Mouse (Mus musculus) ES-E14 (cell line): Measurements from ENCODE around the gene Pnp2.
"Not testable (repeated sequence)": the region's sequence is repeated elsewhere in the genome, so short reads cannot be mapped to it uniquely, and the experiment has no call there.

ENCODE experiments used
- CHD2 ChIP-seq: IDR thresholded peaks from 2 replicates; pipeline ENCODE4 v1.6.1; 2014; ENCODE audit warnings: mild to moderate bottlenecking, low read depth, low read length, inconsistent platforms
- HCFC1 ChIP-seq: IDR thresholded peaks from 2 replicates; pipeline ENCODE4 v1.6.1; 2012; ENCODE audit warnings: low read length, inconsistent platforms, borderline replicate concordance; ENCODE audit not compliant: insufficient read depth
- MAFK ChIP-seq: IDR thresholded peaks from 2 replicates; pipeline ENCODE4 v1.6.1; 2014; ENCODE audit warnings: mild to moderate bottlenecking, low read depth, low read length, inconsistent platforms; ENCODE audit not compliant: insufficient read depth
- ZC3H11A ChIP-seq: IDR thresholded peaks from 2 replicates; pipeline ENCODE4 v1.6.1; 2012; ENCODE audit warnings: low read depth, mild to moderate bottlenecking, inconsistent platforms, low read length, borderline replicate concordance
- ZNF384 ChIP-seq: IDR thresholded peaks from 2 replicates; pipeline ENCODE4 v1.6.1; 2012; ENCODE audit warnings: low read depth, low read length, inconsistent platforms

DNA sequence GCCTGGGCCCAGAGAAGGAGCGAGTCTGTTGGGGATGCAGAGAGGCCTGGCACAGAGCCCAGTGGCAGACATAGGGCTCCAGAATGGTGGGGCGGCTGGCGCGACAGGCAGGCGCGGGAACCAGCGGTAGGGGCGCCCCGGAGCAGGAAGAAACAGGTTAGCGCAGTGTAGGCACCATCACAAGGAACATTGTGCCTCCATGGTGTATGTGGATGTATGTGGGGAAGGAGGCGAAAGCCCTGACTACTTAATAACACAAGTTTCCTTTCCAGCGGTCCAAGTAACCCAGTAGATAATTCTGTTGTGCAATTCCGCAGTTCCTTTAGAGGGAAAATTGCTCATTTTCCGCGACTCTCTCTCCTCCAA is 11.1 kb upstream of the Pnp2 start:
- not testable (repeated sequence) for TF ChIP-seq HCFC1, ZNF384, ZC3H11A, MAFK, CHD2
